Mouse (Mus musculus): Measurements from ENCODE around the gene Olfr432. TPM values are rescaled to one million over a fixed set of nuclear protein-coding genes. Genes with fewer than 3 reads are reported as not detected.
"Not testable (repeated sequence)": the region's sequence is repeated elsewhere in the genome, so short reads cannot be mapped to it uniquely, and the experiment has no call there.

Olfr432 gene
- polyA plus RNA-seq (2015; fragmentation: Nextera tagmentation; extraction: Ambion mirVana), result not detected in 2 replicates

GRCm38 (mm10) chr1:174048893-174049292, at the start of gene Olfr432:
TSS of gene Olfr432 (plus strand) at chr1:174049205.
- WGBS (ENCODE audit: insufficient replicate concordance), result 33% methylated on average over 2 of the region's 2 CpGs
- Histone ChIP-seq H3K4me1 (replicated peaks) (no peaks in the 10 kb centered on the region), H3K4me2 (no peak within 1 kb of the TSS), H3K27me3 (no peaks in the 10 kb centered on the region), H3K4me3 (replicated peaks) (no peak within 1 kb of the TSS), H3K9ac (no peak within 1 kb of the TSS), H3K27ac (no peak within 1 kb of the TSS), H3K36me3 (no peaks in the 10 kb centered on the region), H3K9me3 (replicated peaks) (no peaks in the 10 kb centered on the region)
- DNase-seq (no peak), ATAC-seq (ENCODE audit: low read depth) (no peak)

- WGBS (ENCODE audit: insufficient replicate concordance), result 20% methylated on average over 2 of the region's 3 CpGs
These were observed 44.5 kb upstream of the Olfr432 start for GRCm38 (mm10) chr1:174004352-174005109.

GRCm38 (mm10) chr1:174007050-174007449, 42.0 kb upstream of the Olfr432 start:
- H3K4me2 ChIP-seq; ATAC-seq (ENCODE audit: low read depth); H3K9ac ChIP-seq; H3K27ac ChIP-seq; H3K36me3 ChIP-seq; H3K9me3 ChIP-seq (replicated peaks); H3K27me3 ChIP-seq; H3K4me3 ChIP-seq (replicated peaks); H3K4me1 ChIP-seq (replicated peaks); DNase-seq: not testable (repeated sequence)

More at GRCm38 (mm10) chr1:174004352-174005109, 44.5 kb upstream of the Olfr432 start:
- not testable (repeated sequence) for ATAC-seq (ENCODE audit: low read depth); H3K4me3 ChIP-seq (replicated peaks); DNase-seq; H3K4me1 ChIP-seq (replicated peaks); H3K9ac ChIP-seq; H3K9me3 ChIP-seq (replicated peaks); H3K36me3 ChIP-seq; H3K27me3 ChIP-seq; H3K4me2 ChIP-seq; H3K27ac ChIP-seq

- Histone ChIP-seq H3K9ac (no peak within 1 kb of the TSS), H3K36me3 (no peaks in the 10 kb centered on the region), H3K27me3 (no peaks in the 10 kb centered on the region), H3K27ac (no peak within 1 kb of the TSS), H3K4me3 (replicated peaks) (no peak within 1 kb of the TSS), H3K4me1 (replicated peaks) (no peaks in the 10 kb centered on the region), H3K9me3 (replicated peaks) (no peaks in the 10 kb centered on the region), H3K4me2 (no peak within 1 kb of the TSS)
- no peak for DNase-seq
- WGBS (ENCODE audit: insufficient replicate concordance), result 26% methylated on average over 1 of the region's 1 CpGs
- ATAC-seq (ENCODE audit: low read depth), result no peak
These were observed 17.3 kb upstream of the Olfr432 start, which contains the start of gene Ifi205 for GRCm38 (mm10) chr1:174031698-174032097. TSS of gene Ifi205 (minus strand) at chr1:174031810.

GRCm38 (mm10) chr1:174035841-174036240, 13.2 kb upstream of the Olfr432 start:
- DNase-seq, result no peak
- Histone ChIP-seq H3K9ac (no peak overlapping the region), H3K4me1 (replicated peaks) (no peaks in the 10 kb centered on the region), H3K4me2 (no peak overlapping the region), H3K27ac (no peak overlapping the region), H3K4me3 (replicated peaks) (no peak overlapping the region), H3K9me3 (replicated peaks) (no peaks in the 10 kb centered on the region), H3K27me3 (no peaks in the 10 kb centered on the region), H3K36me3 (no peaks in the 10 kb centered on the region)
- WGBS (ENCODE audit: insufficient replicate concordance), result 43% methylated on average over 4 of the region's 4 CpGs
- no peak for ATAC-seq (ENCODE audit: low read depth)

GRCm38 (mm10) chr1:174038480-174038879, 10.5 kb upstream of the Olfr432 start:
- Histone ChIP-seq H3K9me3 (replicated peaks) (no peaks in the 10 kb centered on the region), H3K4me1 (replicated peaks) (no peaks in the 10 kb centered on the region), H3K27ac (no peak overlapping the region), H3K4me3 (replicated peaks) (no peak overlapping the region), H3K9ac (no peak overlapping the region), H3K36me3 (no peaks in the 10 kb centered on the region), H3K4me2 (no peak overlapping the region), H3K27me3 (no peaks in the 10 kb centered on the region)
- WGBS (ENCODE audit: insufficient replicate concordance), result 69% methylated on average over 3 of the region's 3 CpGs
- no peak for DNase-seq
- ATAC-seq (ENCODE audit: low read depth), result no peak

- DNase-seq (no peak), ATAC-seq (ENCODE audit: low read depth) (no peak)
- no peak within 1 kb of the TSS for H3K27ac ChIP-seq
- WGBS (ENCODE audit: insufficient replicate concordance), result 50% methylated on average over 7 of the region's 7 CpGs
- no peak within 1 kb of the TSS for H3K4me3 ChIP-seq (replicated peaks)
- H3K4me1 ChIP-seq (replicated peaks), result no peaks in the 10 kb centered on the region
- no peak within 1 kb of the TSS for H3K4me2 ChIP-seq
- no peaks in the 10 kb centered on the region for H3K9me3 ChIP-seq (replicated peaks)
- H3K36me3 ChIP-seq, result no peaks in the 10 kb centered on the region
- no peaks in the 10 kb centered on the region for H3K27me3 ChIP-seq
- no peak within 1 kb of the TSS for H3K9ac ChIP-seq
These were observed 8.4 kb upstream of the Olfr432 start, which contains the start of gene Olfr433 for GRCm38 (mm10) chr1:174040523-174041177. TSS of gene Olfr433 (plus strand) at chr1:174040705.

GRCm38 (mm10) chr1:174042091-174042884, 6.7 kb upstream of the Olfr432 start:
- WGBS (ENCODE audit: insufficient replicate concordance), result 70% methylated on average over 12 of the region's 12 CpGs
- peak; percentile 39 for ATAC-seq (ENCODE audit: low read depth)
- not testable (repeated sequence) for H3K27me3 ChIP-seq; H3K9ac ChIP-seq; H3K4me2 ChIP-seq; H3K4me1 ChIP-seq (replicated peaks); H3K36me3 ChIP-seq; H3K27ac ChIP-seq; H3K4me3 ChIP-seq (replicated peaks); DNase-seq; H3K9me3 ChIP-seq (replicated peaks)

- WGBS (ENCODE audit: insufficient replicate concordance), result 50% methylated on average over 2 of the region's 2 CpGs
- Histone ChIP-seq H3K36me3 (no peaks in the 10 kb centered on the region), H3K27ac (no peak overlapping the region), H3K4me1 (replicated peaks) (no peaks in the 10 kb centered on the region), H3K4me3 (replicated peaks) (no peak overlapping the region), H3K27me3 (no peaks in the 10 kb centered on the region), H3K9me3 (replicated peaks) (no peaks in the 10 kb centered on the region), H3K4me2 (no peak overlapping the region), H3K9ac (no peak overlapping the region)
- ATAC-seq (ENCODE audit: low read depth) (no peak), DNase-seq (no peak)
These were observed 4.6 kb upstream of the Olfr432 start for GRCm38 (mm10) chr1:174044431-174044830.

- not testable (repeated sequence) for DNase-seq; H3K27ac ChIP-seq; H3K4me3 ChIP-seq (replicated peaks); H3K9ac ChIP-seq; H3K27me3 ChIP-seq; H3K36me3 ChIP-seq; H3K4me2 ChIP-seq; H3K9me3 ChIP-seq (replicated peaks); ATAC-seq (ENCODE audit: low read depth); H3K4me1 ChIP-seq (replicated peaks)
- 43% methylated on average over 6 of the region's 6 CpGs for WGBS (ENCODE audit: insufficient replicate concordance)
These were observed 778 bp upstream of the Olfr432 start for GRCm38 (mm10) chr1:174048227-174048626.

GRCm38 (mm10) chr1:174049357-174049756, 352 bp downstream of the Olfr432 start:
- H3K4me2 ChIP-seq; H3K4me1 ChIP-seq (replicated peaks); H3K9ac ChIP-seq; H3K9me3 ChIP-seq (replicated peaks); H3K27me3 ChIP-seq; H3K36me3 ChIP-seq; H3K27ac ChIP-seq; DNase-seq; ATAC-seq (ENCODE audit: low read depth); H3K4me3 ChIP-seq (replicated peaks): not testable (repeated sequence)
- WGBS (ENCODE audit: insufficient replicate concordance), result 16% methylated on average over 4 of the region's 4 CpGs
